In genomic region chr8:104909021-104909420, GRCm38 (mm10) we compare ENCODE assay signal across 15 mouse cellular contexts. TPM values are rescaled to one million over a fixed set of nuclear protein-coding genes. Genes with fewer than 3 reads are reported as not detected.
DNase-seq lines count a peak whose midpoint lies in the region; ATAC-seq lines count a peak whose summit lies in the region.
"Not testable (repeated sequence)": the region's sequence is repeated elsewhere in the genome, so short reads cannot be mapped to it uniquely, and the experiment has no call there.
"Had no signal": no experiment of that assay in that cellular context is flagged by ENCODE, and none has a peak within 500 bp of the region (broad histone marks: within the 10 kb centered on the region; RNA-seq: fewer than 3 reads in every experiment).

No protein-coding gene starts in this region.

- H3K27ac ChIP-seq in forebrain, embryonic 16.5 days (ENCODE audit: low read length): not testable (repeated sequence)

- H3K36me3 ChIP-seq in forebrain, embryonic 16.5 days (ENCODE audit: control insufficient read depth, insufficient read depth): not testable (repeated sequence)

- not testable (repeated sequence) for H3K4me2 ChIP-seq in forebrain, embryonic 16.5 days (ENCODE audit: low read length)

- not testable (repeated sequence) for H3K27me3 ChIP-seq in forebrain, embryonic 16.5 days (replicated peaks; ENCODE audit: control insufficient read depth, insufficient read depth, low read length)

- H3K4me3 ChIP-seq in forebrain, embryonic 16.5 days (replicated peaks; ENCODE audit: low read length): not testable (repeated sequence)

- not testable (repeated sequence) for H3K4me1 ChIP-seq in forebrain, embryonic 16.5 days (replicated peaks; ENCODE audit: control insufficient read depth, insufficient read depth, low read length)

- not testable (repeated sequence) for H3K9me3 ChIP-seq in forebrain, embryonic 16.5 days (ENCODE audit: control insufficient read depth, low read length)

- DNase-seq in adrenal gland, adult 8-10 months: peak; percentile 12
- DNase-seq in cerebellum, adult 18-20 months: peak; percentile 71 to 83
- peak; percentile 18 to 56 for DNase-seq in gastrocnemius, postnatal 4 days (ENCODE audit: low spot score in 2 of 2)
- DNase-seq in heart, postnatal 4 days: peak; percentile 10
- peak; percentile 4 for DNase-seq in layer of hippocampus, adult 11-12 months (ENCODE audit: low spot score)
- peak; percentile 53 to 60 for DNase-seq in lung, adult 18-20 months
- peak; percentile 10 for DNase-seq in right cerebral cortex, postnatal 14 days

- 63% methylated on average over 1 of the region's 1 CpGs for WGBS in forebrain, embryonic 16.5 days

- ATAC-seq in forebrain, embryonic 16.5 days: 0 out of 2 replicates have a peak, but pooled peaks have one; percentile 36

- not testable (repeated sequence) for H3K9ac ChIP-seq in forebrain, embryonic 16.5 days (replicated peaks; ENCODE audit: low read depth, low read length)

RNA-seq across cellular contexts. Expression of gene Ces2e, which starts 17.0 kb away (rescaled TPM):
- 1 to 10 TPM; 2.1 to 6.6 (median 4.9) TPM for total RNA-seq in adrenal gland, adult 8-10 months (2022)
- polyA plus RNA-seq in forebrain, embryonic 16.5 days (2015; fragmentation: Nextera tagmentation; extraction: Ambion mirVana): not detected in 2 replicates
- under 1 TPM in 1 of 2 experiments, not detected in 1; 0.18 TPM for total RNA-seq in gastrocnemius, postnatal 4 days (2021)
- total RNA-seq in heart, postnatal 4 days (2021): under 1 TPM; 0.57 to 0.59 TPM
- total RNA-seq: common myeloid progenitor, adult 5-6 weeks had no signal
- polyA plus RNA-seq: forebrain, embryonic 10.5 days; inflammation-experienced regulatory T-cells, adult 6 months; neural tube, embryonic 15.5 days had no signal

RNA-seq across cellular contexts. Expression of gene Ces2f, which starts 38.1 kb away (rescaled TPM):
- total RNA-seq in adrenal gland, adult 8-10 months (2022): not detected
- polyA plus RNA-seq in forebrain, embryonic 16.5 days (2015; fragmentation: Nextera tagmentation; extraction: Ambion mirVana): not detected in 2 replicates
- under 1 TPM in 1 of 2 experiments, not detected in 1; 0.05 TPM for total RNA-seq in gastrocnemius, postnatal 4 days (2021)
- total RNA-seq in heart, postnatal 4 days (2021): under 1 TPM in 1 of 2 experiments, not detected in 1; 0.10 TPM
- total RNA-seq: common myeloid progenitor, adult 5-6 weeks had no signal
- polyA plus RNA-seq: embryonic facial prominence, embryonic 13.5 days; forebrain, embryonic 10.5 days; heart, postnatal 0 days; inflammation-experienced regulatory T-cells, adult 6 months; lung, embryonic 16.5 days; neural tube, embryonic 15.5 days had no signal

RNA-seq across cellular contexts. Expression of gene Ces2g, which starts 52.5 kb away (rescaled TPM):
- 1 to 10 TPM; 2.7 to 3.9 (median 3.4) TPM for total RNA-seq in adrenal gland, adult 8-10 months (2022)
- polyA plus RNA-seq in forebrain, embryonic 16.5 days (2015; fragmentation: Nextera tagmentation; extraction: Ambion mirVana): 0.16 TPM in 1 of 2 replicates, not detected in the other
- total RNA-seq in gastrocnemius, postnatal 4 days (2021): 1 to 10 TPM; 1.0 to 1.1 TPM
- 1 to 10 TPM; 3.6 to 3.9 TPM for total RNA-seq in heart, postnatal 4 days (2021)
- polyA plus RNA-seq: forebrain, embryonic 10.5 days had no signal

Comparison
In these comparisons a context has a peak if more than half of its experiments do, and no peak if none do; other contexts are left out.
1. DNase-seq: peak in every context shown above with its lines; median percentile 77 in cerebellum, adult 18-20 months; 56 in lung, adult 18-20 months; 37 in gastrocnemius, postnatal 4 days; 12 in adrenal gland, adult 8-10 months; 10 in heart, postnatal 4 days; 10 in right cerebral cortex, postnatal 14 days; 4 in layer of hippocampus, adult 11-12 months.